Mouse (Mus musculus) subcutaneous adipose tissue, adult 2 months (tissue): ENCODE results near the gene Oas1h. TPM values are rescaled to one million over a fixed set of nuclear protein-coding genes. Genes with fewer than 3 reads are reported as not detected.

ENCODE experiments used
- polyA plus RNA-seq: library from polyadenylated mRNA; depleted of rRNA; stranded (reverse); fragments of >200 nt; gene quantifications from 2 replicates; pipeline ENCODE4 v1.2.3, GENCODE M21; 2012; ENCODE audit warnings: low replicate concordance; rRNA removed

Gene Oas1h
- not detected in 2 replicates for polyA plus RNA-seq

DNA sequence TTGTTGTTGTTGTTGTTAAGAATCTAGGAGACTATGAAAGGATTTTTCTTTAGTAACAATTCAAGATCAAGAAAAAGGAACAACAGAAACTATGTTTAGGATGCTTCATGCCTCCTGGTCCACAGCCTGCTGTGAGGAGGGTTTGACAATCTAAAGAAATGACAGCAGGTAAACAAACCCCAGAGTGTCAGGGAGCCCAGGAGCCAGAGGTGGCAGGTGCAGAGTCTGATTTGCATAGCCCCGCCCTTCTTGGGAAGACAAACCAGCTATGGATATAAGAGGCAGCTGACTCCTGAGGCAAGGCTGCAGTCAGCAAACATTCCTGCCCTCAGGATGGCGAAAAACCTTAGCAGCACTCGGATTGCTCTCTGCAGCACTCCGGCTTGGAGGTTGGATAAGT, at the start of gene Oas1h:
Gene Oas1h, plus strand, starts transcription at position 301 of the 400 bp plus-strand sequence.

GRCm38 (mm10) chr5:120811951-120812819, 49.0 kb upstream of the Oas1h start, which contains the start of gene Oas1c:
Oas1c (minus strand) TSS chr5:120812514.

GRCm38 (mm10) chr5:120847067-120847466, 14.2 kb upstream of the Oas1h start, which contains the start of gene Oas1f:
Oas1f (plus strand) TSS chr5:120847367.

DNA sequence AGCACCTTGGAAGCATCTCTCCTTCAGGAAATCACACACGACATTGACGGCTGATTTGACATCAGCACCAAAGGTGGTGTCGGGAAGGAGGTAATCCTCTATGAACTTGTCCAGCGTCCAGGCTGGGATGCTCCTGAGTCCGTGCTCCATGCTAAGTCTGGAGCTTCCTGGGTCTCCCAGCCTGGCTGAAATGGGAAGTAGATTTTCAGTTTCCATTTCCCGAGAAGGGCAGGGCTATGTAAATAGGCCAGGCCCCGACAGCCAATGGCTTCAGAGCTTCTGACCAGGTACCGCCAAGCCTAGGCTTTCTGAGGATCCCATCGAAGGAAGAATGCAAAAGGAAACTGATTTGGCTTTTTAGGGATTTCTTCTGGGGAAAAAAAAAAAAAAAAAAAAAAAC, 26.2 kb downstream of the Oas1h start, which contains the start of gene Oas1g:
Gene Oas1g, minus strand, starts transcription at position 201 of the 400 bp plus-strand sequence.

GRCm38 (mm10) chr5:120906791-120907733, 45.8 kb downstream of the Oas1h start, which contains the start of gene Oas1a:
Oas1a (minus strand) TSS chr5:120907521.

GRCm38 (mm10) chr5:120914204-120914603, 53.0 kb downstream of the Oas1h start, which contains the start of gene Oas1d:
Oas1d (plus strand) TSS chr5:120914536.

Other genes starting within 250 kb of the Oas1h start
- gene Rita1, start 248.8 kb upstream of the Oas1h start, polyA plus RNA-seq = 15.9 and 20.1 TPM in 2 replicates
- gene Ddx54, start 248.7 kb upstream of the Oas1h start, polyA plus RNA-seq = 31.6 and 48.5 TPM in 2 replicates
- not detected in 2 replicates for gene Cfap73, start 227.2 kb upstream of the Oas1h start, polyA plus RNA-seq
- gene Rasal1, start 212.6 kb upstream of the Oas1h start, polyA plus RNA-seq = 0.24 and 1.5 TPM in 2 replicates
- 1.6 and 29.4 TPM in 2 replicates for gene Dtx1, start 149.5 kb upstream of the Oas1h start, polyA plus RNA-seq
- gene Oas2, start 111.6 kb upstream of the Oas1h start, polyA plus RNA-seq = 22.9 and 34.5 TPM in 2 replicates
- 1.0 and 7.0 TPM in 2 replicates for gene Oas3, start 83.8 kb upstream of the Oas1h start, polyA plus RNA-seq
- gene Oas1e, start 65.9 kb upstream of the Oas1h start, polyA plus RNA-seq = 0.06 TPM in 1 of 2 replicates, not detected in the other
- gene Oas1c, start 48.9 kb upstream of the Oas1h start, polyA plus RNA-seq = 2.9 and 3.2 TPM in 2 replicates
- 0.23 TPM in 1 of 2 replicates, not detected in the other for gene Oas1f, start 14.1 kb upstream of the Oas1h start, polyA plus RNA-seq
- gene Oas1g, start 26.2 kb downstream of the Oas1h start, polyA plus RNA-seq = 3.3 and 14.4 TPM in 2 replicates
- gene Oas1a, start 46.1 kb downstream of the Oas1h start, polyA plus RNA-seq = 11.0 and 31.2 TPM in 2 replicates
- not detected in 2 replicates for gene Oas1d, start 53.1 kb downstream of the Oas1h start, polyA plus RNA-seq
- gene Rph3a, start 148.7 kb downstream of the Oas1h start, polyA plus RNA-seq = not detected in 2 replicates